Mouse (Mus musculus) lung, postnatal 14 days (tissue): ENCODE results near the gene Mvd.

Experiments
- DNase-seq: peaks from one replicate; pipeline ENCODE4 v3.0.0; 2021

The Mvd gene

DNA sequence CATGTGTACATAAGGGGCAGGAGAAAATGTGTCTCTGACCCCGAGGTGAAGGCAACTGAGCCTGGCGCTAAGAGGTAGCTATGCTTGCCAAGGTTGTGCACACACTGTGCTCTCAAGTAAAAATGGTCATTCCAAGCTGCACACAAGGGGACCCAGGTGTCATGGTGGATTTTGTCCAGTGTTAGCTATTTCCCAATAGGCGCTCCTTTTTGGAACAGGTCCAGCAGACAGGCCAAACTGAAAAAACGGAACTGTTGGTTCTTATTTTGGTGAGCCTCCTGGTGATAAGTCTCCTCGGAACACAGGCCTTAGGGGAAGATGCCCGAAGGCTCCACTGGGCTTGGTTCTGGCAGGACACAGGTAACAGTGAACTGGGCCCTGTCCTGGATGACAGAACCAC, 11.2 kb upstream of the Mvd start:
- DNase-seq = no peak

GRCm38 (mm10) chr8:122452154-122452553, 8.9 kb upstream of the Mvd start:
- no peak for DNase-seq

DNA sequence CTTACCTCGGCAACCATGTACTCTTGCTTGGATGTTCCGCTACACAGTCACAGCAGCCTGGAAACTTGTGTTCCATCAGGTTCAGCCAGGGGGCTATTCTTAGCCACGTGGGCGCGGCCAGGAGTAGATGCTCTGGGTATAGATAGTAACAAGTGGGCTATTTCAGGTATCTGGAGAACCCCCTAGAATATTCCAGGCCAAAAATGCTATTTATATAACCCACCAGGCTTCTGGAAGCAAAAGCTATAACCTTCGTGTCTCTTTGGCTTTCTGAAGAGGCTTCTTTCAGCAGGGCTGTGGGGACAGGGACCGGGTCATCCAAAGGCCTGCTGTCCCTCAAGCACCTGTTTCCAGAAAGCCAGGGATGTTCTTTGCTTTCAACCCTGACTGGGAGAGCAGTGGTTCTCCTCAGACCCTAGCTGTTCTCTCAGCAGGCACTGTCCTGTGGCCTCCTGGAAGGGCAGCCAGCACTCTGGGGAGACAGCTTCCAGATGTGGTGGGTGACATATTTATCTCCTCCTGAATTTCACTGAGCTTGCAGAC, 8.0 kb upstream of the Mvd start:
- no peak for DNase-seq

DNA sequence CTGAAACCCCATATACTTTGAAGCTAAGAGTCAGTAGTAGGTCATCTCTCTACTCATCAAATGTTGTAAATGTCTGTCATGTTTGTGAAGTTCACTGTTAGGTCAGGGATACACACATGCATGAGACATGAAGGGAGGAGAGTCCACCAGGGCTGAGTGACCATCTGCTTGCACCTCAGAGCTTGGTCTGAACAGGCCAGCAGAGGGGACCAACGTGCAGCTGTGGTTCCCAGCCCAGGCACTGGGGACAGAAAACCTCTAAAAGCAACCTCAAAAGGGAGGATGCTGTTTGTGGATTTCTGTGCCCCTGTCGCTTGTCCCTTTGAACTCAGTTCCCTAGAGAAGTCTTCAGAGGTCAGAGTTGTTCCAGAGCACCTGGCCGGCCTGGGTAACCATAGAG, 2.0 kb upstream of the Mvd start:
- no peak for DNase-seq

GRCm38 (mm10) chr8:122444058-122444748, 981 bp upstream of the Mvd start:
- peak; percentile 94 for DNase-seq

DNA sequence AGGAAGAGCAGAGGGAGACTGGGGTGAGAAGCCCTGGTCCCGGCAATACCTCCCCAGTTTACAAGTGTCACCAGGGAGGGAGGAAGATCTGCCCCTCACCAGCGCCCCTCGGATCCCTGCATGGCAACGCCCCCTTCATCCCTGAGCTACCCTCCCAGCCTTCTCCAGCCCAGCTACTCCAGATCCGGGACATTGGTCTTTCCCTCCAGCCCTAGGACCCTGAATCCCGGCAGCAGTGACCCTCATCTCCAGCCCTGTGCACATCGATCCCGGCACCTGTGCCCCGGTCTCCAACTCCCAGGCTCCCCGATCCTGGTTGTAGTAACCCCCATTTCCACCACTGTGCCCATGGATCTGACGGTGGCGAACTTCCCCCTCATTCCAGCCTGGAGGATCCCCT, 441 bp downstream of the Mvd start:
- DNase-seq = no peak

GRCm38 (mm10) chr8:122442356-122442755, 866 bp downstream of the Mvd start:
- no peak for DNase-seq

- DNase-seq = no peak
These were observed 1.9 kb downstream of the Mvd start for GRCm38 (mm10) chr8:122441326-122441725.

- DNase-seq = no peak
These were observed 3.9 kb downstream of the Mvd start for GRCm38 (mm10) chr8:122439336-122439735.

GRCm38 (mm10) chr8:122437708-122438331, 5.4 kb downstream of the Mvd start:
- peak; percentile 21 for DNase-seq

DNA sequence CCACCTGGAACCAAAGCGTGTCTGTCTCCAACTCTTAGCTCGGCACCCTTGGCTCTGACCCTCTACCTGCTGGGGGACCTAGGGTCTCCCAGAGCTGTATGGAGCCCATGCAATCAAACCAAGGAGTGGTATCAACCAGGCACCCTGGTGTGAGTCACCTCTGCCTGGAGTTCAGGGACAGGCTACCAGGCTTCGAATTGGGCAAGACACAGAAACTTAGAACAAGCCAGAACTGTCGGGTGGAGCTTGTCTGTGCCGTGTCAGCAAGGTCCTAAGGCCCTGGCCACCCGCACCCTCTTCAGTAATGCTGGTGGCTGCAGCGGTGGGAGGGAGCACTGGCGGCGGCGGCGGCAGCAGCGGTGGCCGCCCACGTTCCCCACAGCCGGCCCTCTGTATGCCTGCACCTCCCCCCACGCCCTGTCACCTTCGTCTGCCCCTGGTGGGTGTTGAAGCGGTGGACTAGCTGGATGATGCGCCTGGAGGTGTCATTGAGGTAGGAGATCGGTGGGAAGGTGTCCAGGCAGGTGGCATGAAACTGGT, 6.6 kb downstream of the Mvd start:
- DNase-seq = no peak

DNA sequence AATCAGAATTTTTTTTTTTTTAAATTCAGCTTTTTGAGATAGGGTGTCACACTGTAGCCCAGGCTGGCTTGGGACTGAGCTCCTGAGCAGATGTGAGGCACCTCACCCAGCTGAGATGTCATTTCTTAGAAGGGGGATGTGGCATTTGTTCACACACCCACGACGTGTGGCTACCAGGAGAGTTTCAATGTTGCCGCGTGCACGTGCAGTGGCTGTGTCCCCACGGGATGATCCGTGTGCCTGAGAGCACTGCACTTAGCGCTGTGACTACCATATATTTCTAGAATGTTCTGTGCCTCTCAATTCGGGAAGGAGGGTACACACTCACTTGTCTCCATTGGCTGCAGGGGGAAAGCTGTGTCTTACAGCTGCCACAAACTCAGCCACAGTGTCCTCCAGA, 7.1 kb downstream of the Mvd start:
- no peak for DNase-seq

- DNase-seq = no peak
These were observed 7.8 kb downstream of the Mvd start for GRCm38 (mm10) chr8:122435375-122435774.

- no peak for DNase-seq
These were observed 9.8 kb downstream of the Mvd start for GRCm38 (mm10) chr8:122433269-122433905.

DNA sequence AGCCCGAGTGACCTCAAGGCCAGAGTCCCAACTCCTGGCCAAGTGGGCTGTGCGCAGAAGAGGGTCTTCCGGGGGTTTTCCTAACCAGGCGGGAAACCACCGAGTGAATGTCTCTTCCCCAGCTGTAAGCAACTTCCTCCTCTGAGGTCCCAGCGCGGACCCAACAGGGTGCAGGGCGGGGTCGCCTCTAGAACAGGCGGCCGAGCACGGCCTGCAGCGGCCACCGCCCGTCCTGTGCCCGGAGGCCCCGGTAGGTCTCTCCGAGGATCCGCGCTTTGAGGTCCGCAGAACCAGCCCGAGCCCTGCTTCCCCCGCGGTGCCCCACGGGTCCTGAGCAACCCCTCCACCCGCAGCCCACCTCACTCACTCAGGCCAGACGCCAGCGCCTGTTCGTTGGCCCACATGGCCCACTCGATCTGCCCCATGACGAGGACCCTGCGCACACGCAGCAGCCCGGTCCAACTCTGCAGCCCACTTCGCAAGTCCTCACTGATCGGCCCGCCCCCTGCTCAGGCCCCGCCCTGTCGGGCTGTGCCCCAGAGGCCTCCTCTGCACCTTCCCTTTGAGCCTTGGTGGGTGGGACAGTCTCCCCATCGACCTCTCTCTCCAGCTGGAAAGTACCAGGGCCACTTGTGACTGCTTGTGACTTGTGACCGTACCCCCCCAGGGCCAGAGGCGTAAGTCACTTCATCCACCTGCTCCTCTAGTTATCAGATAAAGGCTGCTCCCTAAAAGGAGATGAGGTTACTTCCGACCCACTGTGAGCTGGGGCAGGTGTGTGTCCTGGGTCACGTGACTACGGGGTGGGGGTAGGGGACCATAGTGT, 10.6 kb downstream of the Mvd start, which contains the start of gene Cyba:
TSS of gene Cyba (minus strand) at position 488 of the 826 bp plus-strand sequence.
- DNase-seq = peak; percentile 86

- peak; percentile 41 for DNase-seq
These were observed 11.4 kb downstream of the Mvd start for GRCm38 (mm10) chr8:122431694-122432442.

GRCm38 (mm10) chr8:122430646-122431045, 12.6 kb downstream of the Mvd start:
- DNase-seq = no peak

GRCm38 (mm10) chr8:122430058-122430636, 13.1 kb downstream of the Mvd start:
- DNase-seq = peak; percentile 41

GRCm38 (mm10) chr8:122428163-122428562, 15.1 kb downstream of the Mvd start:
- no peak for DNase-seq

- DNase-seq = no peak
These were observed 15.6 kb downstream of the Mvd start for GRCm38 (mm10) chr8:122427607-122428006.

DNA sequence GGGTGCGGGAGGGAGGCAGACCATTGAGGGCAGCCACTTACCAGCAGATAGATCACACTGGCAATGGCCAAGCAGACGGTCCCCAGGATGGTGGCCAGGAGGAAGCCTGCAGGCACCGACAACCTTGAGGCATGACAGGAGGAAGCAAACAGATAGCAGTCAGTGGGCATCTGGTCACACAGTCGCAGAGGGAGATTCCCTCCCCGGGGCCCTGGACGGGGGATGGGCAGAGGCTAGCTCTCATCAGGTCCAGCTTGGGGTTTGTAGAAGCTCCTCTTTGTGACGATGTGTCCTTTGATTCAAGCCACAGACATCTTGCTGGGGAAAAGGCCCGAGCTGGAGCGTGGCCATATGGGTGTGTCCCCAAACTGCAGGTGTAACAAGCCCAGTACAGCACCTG, 17.1 kb downstream of the Mvd start:
- DNase-seq = no peak

- peak; percentile 66 for DNase-seq
These were observed 19.6 kb downstream of the Mvd start for GRCm38 (mm10) chr8:122423659-122424058.
